Mouse (Mus musculus): Measurements from ENCODE around the gene Atpaf1.

The Atpaf1 gene

DNA sequence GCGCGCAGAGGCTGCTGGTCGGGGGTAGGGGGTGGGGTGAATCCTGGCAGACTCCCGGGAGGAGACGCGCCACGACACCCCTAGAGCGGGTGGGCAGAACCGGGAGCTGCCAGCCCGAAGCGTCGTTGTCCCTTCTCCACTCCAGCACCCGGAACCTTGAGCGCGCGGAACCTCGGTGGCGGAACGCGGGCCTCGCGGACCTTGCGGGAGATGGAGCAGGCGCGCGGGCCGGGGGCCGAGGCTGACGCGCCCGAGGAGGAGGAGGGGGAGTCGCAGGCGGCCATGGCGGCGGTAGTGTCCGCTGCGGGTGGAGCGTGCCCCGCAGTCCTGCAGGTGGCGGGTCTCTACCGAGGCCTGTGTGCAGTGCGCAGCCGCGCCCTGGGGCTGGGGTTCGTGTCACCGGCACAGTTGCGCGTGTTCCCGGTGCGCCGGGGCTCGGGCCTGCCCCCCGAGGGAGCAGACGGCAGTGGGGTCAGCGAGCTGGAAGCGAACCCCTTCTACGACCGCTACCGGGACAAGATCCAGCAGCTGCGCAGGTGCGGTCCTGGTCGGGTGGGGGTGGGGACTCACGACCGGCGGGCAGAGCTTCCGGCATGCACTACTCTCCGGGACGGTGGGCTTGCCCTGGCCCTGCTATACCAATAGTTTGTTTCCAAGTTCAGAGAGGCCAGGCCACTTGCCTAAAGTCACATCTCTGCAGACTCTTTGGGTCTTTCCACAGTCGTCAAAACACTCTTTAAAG lies at the start of gene Atpaf1:
Atpaf1 (plus strand) TSS at position 44 of the 742 bp plus-strand sequence.
- DNase-seq (ENCODE audit: low spot score in 2 of 2), result peak; percentile 71 to 80

- no peak for DNase-seq (ENCODE audit: low spot score in 2 of 2)
Observed at GRCm38 (mm10) chr4:115734867-115735266, 49.7 kb upstream of the Atpaf1 start.

DNA sequence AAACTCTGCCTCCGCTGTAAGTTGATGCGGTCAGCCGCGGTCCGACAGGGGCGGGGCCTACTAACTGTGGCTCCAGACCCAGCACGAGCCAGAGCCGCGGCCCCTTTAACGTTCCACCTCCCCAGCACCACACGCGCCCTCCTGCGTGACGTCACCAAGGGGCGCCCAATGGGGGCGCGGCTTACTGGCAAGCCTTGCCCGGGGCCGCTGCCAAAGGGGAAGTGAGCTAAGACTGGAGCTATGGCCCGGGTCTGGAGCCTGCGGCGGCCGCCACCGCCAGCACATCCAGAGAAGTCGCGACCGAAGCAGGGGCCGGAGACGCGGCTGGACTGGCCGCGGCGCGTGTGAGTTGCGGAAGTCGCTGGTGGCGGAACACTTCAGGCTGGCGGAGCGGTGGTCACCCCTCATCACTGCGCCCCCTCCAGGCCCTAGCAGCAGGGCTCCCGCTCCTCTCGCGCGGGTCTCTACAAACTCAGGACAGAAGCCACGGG lies 47.0 kb upstream of the Atpaf1 start, which contains the start of gene Efcab14:
Efcab14 (plus strand) TSS at position 194 of the 491 bp plus-strand sequence.
- peak; percentile 96 to 98 for DNase-seq (ENCODE audit: low spot score in 2 of 2)

DNA sequence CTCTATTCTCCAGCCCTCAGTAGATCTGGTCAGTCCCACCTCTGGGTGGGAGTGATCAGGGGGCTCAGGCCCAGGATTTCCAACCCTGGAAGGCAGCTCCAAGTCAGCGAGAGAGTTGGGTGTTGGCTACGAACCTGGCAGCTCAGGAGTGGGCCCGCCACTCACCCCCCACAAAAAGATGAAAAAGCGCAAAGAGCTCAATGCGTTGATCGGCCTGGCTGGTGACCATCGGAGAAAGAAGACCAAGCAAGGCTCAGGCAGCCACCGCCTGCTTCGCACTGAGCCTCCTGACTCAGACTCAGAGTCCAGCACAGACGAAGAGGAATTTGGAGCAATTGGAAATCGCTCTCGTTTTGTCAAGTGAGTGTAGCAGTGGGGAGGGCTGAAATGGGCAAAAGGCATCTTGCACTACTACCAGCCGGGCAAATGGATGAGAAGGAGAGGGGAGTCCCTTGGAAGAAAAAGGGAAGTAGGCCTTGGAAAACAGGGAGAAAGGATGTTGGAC lies 46.1 kb upstream of the Atpaf1 start:
- no peak for DNase-seq (ENCODE audit: low spot score in 2 of 2)

- no peak for DNase-seq (ENCODE audit: low spot score in 2 of 2)
Observed at GRCm38 (mm10) chr4:115742658-115743057, 42.0 kb upstream of the Atpaf1 start.

DNA sequence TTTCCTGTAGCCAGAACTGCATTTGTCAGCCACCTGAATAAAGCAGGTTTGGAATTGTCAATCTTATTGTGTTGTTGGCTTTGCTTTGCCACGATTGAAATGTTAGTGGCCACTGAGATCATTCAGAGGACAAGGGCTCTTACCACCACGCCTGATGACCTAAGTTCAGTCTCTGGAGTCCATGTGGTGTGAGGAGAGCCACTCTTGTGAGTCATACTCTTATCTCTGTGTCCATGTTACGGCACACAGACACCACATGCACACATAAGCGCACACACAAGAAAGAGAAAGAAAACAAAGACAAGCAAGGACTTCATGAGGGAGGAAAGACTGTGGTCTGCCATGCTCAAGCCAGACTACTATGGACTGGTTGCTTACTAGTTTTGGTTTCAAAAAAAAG lies 41.5 kb upstream of the Atpaf1 start:
- DNase-seq (ENCODE audit: low spot score in 2 of 2), result no peak

GRCm38 (mm10) chr4:115748181-115748580 lies 36.4 kb upstream of the Atpaf1 start:
- no peak for DNase-seq (ENCODE audit: low spot score in 2 of 2)

GRCm38 (mm10) chr4:115749336-115749735 lies 35.3 kb upstream of the Atpaf1 start:
- DNase-seq (ENCODE audit: low spot score in 2 of 2), result no peak

DNA sequence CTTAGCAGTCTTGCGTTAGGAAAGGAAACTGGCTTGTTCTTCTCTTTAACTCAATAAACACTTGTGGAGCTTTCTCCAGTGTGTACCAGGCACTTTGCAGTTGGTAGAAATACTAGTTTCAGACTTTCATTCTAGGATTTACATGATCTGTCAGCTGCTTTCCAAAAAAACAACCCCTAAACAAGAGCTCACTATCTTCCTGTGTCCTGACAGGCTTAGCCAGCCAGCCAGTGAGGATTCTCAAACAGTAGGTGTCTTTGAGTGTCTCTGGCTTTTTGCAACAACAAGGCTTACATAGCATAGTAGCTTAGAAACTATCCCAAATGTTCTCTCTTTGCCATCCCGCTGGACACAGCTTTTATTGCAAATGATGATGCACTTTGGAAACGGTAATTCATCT lies 30.5 kb upstream of the Atpaf1 start:
- no peak for DNase-seq (ENCODE audit: low spot score in 2 of 2)

- no peak for DNase-seq (ENCODE audit: low spot score in 2 of 2)
Observed at GRCm38 (mm10) chr4:115754851-115755250, 29.8 kb upstream of the Atpaf1 start.

DNA sequence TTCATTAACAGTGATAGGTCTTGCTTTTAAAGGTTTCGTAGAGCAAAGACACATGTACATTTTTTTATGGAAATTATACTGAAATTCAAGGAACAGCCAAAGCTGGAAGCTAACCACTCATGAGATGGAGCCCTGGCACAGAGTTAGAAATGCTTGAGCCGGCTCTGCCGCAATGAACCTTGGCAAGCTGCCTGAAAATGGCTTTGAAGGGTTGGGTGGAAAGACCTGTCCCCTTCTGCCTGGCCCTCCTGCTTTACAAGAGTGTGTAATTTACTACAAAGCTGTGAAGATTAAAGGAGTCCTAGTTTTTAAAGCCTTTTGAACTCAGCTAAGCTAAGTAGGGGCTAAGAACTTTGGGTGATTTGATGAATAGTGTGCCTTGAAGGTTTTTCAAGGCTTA lies 23.4 kb upstream of the Atpaf1 start:
- DNase-seq (ENCODE audit: low spot score in 2 of 2), result no peak

- DNase-seq (ENCODE audit: low spot score in 2 of 2), result no peak
Observed at GRCm38 (mm10) chr4:115764581-115764980, 20.0 kb upstream of the Atpaf1 start.

DNA sequence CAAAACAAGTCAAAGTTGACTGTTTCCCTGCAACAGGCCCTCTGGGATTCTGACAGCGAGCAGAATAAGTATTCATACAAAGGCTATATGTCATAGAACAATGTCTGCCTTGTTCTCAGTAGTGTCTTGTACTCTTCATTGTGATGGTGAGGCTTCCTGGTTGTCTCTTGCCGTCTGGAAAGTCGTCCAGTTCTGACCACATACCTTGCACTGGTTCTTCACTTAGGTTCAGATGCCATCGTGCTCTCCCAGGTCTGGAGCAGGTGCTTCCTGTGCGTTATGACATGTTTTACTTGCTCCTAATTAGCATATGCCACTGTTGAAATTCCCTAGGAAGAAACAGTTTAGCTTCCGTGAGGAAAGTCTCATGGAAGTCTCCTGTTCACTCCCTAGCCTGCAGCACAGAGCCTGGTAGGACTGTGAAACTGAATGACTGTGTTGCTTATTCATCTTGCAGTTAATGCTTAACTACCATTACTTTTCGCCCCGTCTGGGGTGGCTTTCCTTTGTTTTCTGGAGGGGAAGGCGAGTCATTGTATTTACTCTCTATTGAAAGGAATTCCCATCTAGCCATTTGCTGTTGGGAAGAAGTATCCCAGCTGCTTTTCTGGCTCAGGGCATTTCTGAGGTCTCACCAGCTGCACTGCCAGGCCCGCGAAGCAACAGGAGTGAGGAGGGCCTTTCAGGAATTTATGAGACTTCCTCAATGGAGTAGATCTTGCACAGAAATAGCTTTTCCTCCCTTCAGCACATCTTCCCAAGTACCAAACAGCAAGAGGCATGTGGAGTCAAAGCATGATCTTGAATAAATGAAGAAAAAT lies 16.8 kb upstream of the Atpaf1 start:
- DNase-seq (ENCODE audit: low spot score in 2 of 2), result no peak

- no peak for DNase-seq (ENCODE audit: low spot score in 2 of 2)
Observed at GRCm38 (mm10) chr4:115775056-115775455, 9.6 kb upstream of the Atpaf1 start.

- DNase-seq (ENCODE audit: low spot score in 2 of 2), result no peak
Observed at GRCm38 (mm10) chr4:115777627-115778026, 7.0 kb upstream of the Atpaf1 start.

DNA sequence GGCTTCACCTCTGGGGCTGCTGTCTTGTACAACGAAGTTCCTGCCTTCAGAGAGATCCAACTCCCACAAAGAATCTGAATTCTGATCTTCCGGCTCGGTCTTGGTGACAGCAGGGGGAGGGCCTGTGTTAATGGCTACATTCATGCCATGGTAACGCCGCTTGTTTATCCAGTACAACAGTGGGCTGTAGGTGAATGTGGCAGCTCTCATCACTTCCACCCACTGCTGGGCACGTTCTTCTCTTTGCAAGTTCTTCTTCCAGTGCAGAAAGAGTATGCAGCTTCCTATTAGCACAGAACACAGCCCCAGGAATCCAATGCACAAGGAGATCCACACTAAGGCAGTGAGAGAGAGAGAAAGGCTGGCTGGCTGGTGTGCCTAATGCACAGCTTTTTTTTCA lies 4.3 kb upstream of the Atpaf1 start:
- no peak for DNase-seq (ENCODE audit: low spot score in 2 of 2)

DNA sequence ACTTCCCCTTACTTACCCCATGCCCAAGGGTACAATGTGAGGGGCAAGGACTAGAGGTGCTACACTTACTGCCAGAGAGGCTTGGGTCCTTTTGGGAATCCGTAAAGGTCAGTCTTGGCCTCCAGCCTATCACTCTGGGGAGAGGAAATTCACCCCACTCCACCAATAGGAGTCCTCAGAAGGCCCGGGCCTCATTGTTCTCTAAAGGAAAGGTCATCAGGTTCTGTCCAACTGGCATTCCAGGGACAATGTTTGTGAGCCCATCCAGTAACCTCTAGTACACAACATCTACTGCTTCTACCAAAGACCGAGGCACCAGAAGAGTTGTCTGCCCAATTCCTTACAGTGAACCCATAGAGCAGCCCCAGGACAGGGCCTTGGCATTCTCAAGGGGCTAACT lies 3.7 kb upstream of the Atpaf1 start, which contains the start of gene Tex38:
Tex38 (minus strand) TSS at position 101 of the 400 bp plus-strand sequence.
- no peak for DNase-seq (ENCODE audit: low spot score in 2 of 2)

DNA sequence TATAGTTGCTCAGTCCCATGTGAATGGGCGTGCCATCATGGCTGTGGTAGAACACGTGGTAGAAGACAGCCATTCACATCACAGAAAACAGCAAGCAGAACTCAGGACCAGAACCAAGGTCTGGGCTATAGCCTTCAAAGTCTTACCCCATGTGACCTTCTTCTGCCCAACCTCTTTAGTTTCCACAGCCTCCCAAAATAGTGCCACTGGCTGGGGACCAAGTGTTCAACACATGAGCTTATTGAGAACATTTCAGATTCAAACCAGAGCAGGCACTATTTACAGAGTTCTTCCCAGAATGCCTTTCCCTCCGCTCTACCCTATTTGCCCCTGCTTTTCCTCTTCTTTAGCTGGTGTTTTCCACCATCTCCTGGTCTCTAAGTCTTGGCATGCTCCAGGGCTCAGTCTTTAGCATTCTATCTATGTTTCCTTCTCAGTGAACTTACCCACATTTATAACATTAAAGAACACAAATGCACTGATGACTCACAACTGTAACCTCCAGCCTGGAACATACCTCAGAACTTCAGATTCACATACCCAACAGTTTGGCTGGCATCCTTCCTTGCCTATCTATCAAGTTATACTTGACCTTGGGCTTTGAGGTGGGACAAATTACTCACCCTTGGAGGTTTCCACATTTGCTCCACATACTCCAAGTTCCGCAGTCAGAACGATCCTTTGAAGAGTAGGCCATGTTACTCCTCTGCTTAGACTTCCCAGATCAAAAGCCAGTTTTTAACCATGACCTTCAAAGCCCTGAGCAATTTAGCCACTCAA lies 2.4 kb upstream of the Atpaf1 start:
- no peak for DNase-seq (ENCODE audit: low spot score in 2 of 2)

DNA sequence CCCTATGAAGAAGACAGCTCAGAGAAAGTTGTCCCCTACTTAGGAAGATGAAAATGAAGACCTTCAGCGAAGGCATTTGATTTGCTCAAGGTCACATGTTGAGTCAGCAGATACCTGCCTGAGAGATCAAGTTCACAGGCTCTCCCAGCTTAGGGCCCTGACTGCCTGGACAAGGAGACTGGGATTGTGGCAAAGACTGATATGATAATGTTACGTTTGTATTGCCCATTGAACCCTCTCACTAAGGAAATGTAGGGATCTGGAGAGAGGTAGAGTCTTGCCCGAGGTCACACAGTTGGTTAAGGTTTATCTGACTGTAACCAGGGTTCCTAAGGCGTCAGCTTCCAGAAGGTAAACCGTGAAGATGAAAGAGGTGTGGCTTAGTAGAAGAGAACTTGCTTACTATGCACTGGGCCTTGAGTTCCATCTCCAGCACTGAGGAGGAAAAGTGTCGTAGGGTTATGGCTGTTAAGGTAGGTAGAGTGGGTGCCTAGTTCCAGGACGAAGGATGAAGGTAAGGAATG lies 961 bp downstream of the Atpaf1 start:
- no peak for DNase-seq (ENCODE audit: low spot score in 2 of 2)

DNA sequence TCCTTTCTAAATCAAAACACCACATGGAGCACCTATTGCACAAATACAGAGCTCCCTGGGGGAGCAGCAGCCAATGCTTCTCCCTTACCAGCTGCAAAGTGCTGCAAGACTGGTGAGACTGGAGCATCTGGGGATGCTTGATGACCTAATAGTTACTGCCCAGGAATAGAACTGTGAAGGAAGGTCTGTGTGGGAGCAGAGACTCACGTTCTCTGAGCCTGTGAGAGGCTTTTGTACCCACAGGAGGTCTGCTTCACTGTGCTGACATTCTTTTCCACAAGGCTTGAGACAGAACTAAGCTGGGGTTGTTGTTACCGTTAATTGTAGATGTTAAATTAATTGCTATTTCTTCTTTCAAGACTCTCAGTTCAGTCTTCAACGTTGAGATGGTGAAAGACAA lies 6.3 kb downstream of the Atpaf1 start:
- no peak for DNase-seq (ENCODE audit: low spot score in 2 of 2)

GRCm38 (mm10) chr4:115795360-115795759 lies 10.7 kb downstream of the Atpaf1 start:
- DNase-seq (ENCODE audit: low spot score in 2 of 2), result no peak
